Mouse (Mus musculus) hindlimb bud, embryonic 11.5 days (tissue): ENCODE data around the gene Gm13696.

ENCODE experiments used
- DNase-seq: peaks from one replicate; pipeline ENCODE4 v3.0.0-alpha.2; 2012; ENCODE audit warnings: low read depth, low spot score; ENCODE audit errors: extremely low spot score

Gm13696 gene

GRCm38 (mm10) chr2:84023319-84023718 lies 50.4 kb downstream of the Gm13696 start:
- no peak for DNase-seq
